Mouse (Mus musculus): ENCODE results near the gene Cmtr1.

DNA sequence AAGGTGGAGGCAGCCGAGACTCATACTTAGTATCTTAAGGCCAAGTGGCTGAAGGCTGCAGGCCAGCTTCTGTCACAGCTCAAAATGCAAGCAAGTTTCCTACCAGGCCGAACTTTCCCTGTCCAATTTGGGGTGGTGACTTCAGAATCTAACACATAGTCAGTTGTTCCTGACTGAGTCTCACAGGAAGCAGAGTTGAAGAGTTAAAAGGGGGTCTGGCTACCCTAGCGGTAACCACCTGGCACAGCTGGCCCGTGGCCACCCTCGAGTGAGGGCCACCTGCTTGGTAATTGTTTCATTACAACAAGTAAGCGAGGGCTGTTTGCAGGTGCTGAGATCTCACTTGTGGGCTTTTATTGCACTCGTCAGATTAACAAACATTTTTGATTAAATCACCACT is 52.2 kb downstream of the Cmtr1 start:
- TF ChIP-seq CTCF (IDR thresholded peaks at IDR 0.05; ENCODE audit: low read depth) (no peak), EP300 (optimal IDR thresholded peaks at IDR 0.05) (no peak)

Data from stomach, postnatal 0 days (tissue).